Mouse (Mus musculus) limb, embryonic 11.5 days (tissue): Measurements from ENCODE around the gene Chka. TPM values are rescaled to one million over a fixed set of nuclear protein-coding genes. Genes with fewer than 3 reads are reported as not detected.

Source experiments
- ATAC-seq: fragments of 200-750 bp; cut with Nextera tagmentation; 2 replicates; pipeline ENCODE4 v1.8.0; 2017; ENCODE audit warnings: low read depth; ENCODE audit not compliant: insufficient number of reproducible peaks, low FRiP score, low TSS enrichment
- DNase-seq: peaks from one replicate; pipeline ENCODE4 v3.0.0-alpha.2; 2015; ENCODE audit warnings: low spot score
- H3K27ac ChIP-seq: fragments of 300-500 bp; sonication (generic); replicated peaks from 2 replicates; pipeline ENCODE4 v1.5.1; 2014; ENCODE audit warnings: low read depth, mild to moderate bottlenecking, low read length
- H3K27me3 ChIP-seq: fragments of 300-500 bp; sonication (generic); 2 replicates; pipeline ENCODE4 v1.6.1; 2014; ENCODE audit warnings: mild to moderate bottlenecking, low read length, mixed read lengths; ENCODE audit not compliant: control insufficient read depth, insufficient read depth
- H3K36me3 ChIP-seq: fragments of 300-500 bp; sonication (generic); 2 replicates; pipeline ENCODE4 v1.6.1; 2014; ENCODE audit warnings: mild to moderate bottlenecking, low read length, moderate library complexity, mixed read lengths; ENCODE audit not compliant: control insufficient read depth, insufficient read depth
- H3K4me1 ChIP-seq: fragments of 300-500 bp; sonication (generic); 2 replicates; pipeline ENCODE4 v1.6.1; 2014; ENCODE audit warnings: low read length, mixed read lengths; ENCODE audit not compliant: control insufficient read depth, insufficient read depth
- H3K4me2 ChIP-seq: fragments of 300-500 bp; sonication (generic); 2 replicates; pipeline ENCODE4 v1.6.1; 2014; ENCODE audit warnings: low read depth, mild to moderate bottlenecking, moderate library complexity; ENCODE audit not compliant: severe bottlenecking
- H3K4me3 ChIP-seq: fragments of 300-500 bp; sonication (generic); 2 replicates; pipeline ENCODE4 v1.5.1; 2014; ENCODE audit warnings: low read depth, low read length
- H3K9ac ChIP-seq: fragments of 300-500 bp; sonication (generic); 2 replicates; pipeline ENCODE4 v1.6.1; 2014; ENCODE audit warnings: mild to moderate bottlenecking, low read length
- H3K9me3 ChIP-seq: fragments of 300-500 bp; sonication (generic); 2 replicates; pipeline ENCODE4 v1.6.1; 2016; ENCODE audit warnings: low read length; ENCODE audit not compliant: control insufficient read depth
- WGBS: fragments of 180-500 bp; shearing (Covaris S2); extraction: QIAGEN DNeasy Blood & Tissue Kit; methylation state at CpG from one replicate; pipeline ENCODE4 v1.1.7; 2014; 5-methylcytosine and 5-hydroxymethylcytosine counted together
- polyA plus RNA-seq: library from polyadenylated mRNA; unstranded; fragments of >200 nt; fragmentation: Nextera tagmentation; extraction: Ambion mirVana; gene quantifications from 2 replicates; pipeline ENCODE4 v1.2.1, GENCODE M21; 2014

Chka gene
- polyA plus RNA-seq, 1 experiment from 2014 or later: 47.3 TPM

DNA sequence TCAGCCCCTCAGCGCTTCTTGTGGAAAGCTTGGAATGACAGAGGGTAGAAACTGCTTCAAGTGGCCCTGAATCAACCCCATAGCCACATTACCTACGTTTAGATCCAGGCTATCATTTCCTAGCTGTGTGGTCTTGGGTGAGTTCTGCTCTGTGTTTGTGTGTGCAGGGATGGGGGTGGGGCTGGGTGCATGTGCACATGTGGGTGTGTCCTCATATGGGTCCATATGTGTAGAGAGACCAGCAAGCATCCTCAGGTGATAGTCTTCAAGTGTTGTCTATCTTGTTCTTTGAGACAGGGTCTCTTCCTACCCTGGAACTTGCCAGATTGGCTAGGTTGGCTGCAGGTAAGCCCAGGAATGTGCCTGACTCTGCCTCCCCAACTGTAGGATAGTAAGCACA lies 2.3 kb upstream of the Chka start:
- Histone ChIP-seq H3K9ac (no peak overlapping the region), H3K27me3 (no peaks in the 10 kb centered on the region), H3K27ac (no peak overlapping the region), H3K36me3 (no peaks in the 10 kb centered on the region), H3K4me3 (no peak overlapping the region), H3K4me2 (no peak overlapping the region), H3K4me1 (peaks cover 6% of the 10 kb centered on the region; the same call in 1 of the 2 replicates), H3K9me3 (no peaks in the 10 kb centered on the region)
- ATAC-seq (no peak), DNase-seq (no peak)
- WGBS: 82% methylated on average over 2 of the region's 2 CpGs

DNA sequence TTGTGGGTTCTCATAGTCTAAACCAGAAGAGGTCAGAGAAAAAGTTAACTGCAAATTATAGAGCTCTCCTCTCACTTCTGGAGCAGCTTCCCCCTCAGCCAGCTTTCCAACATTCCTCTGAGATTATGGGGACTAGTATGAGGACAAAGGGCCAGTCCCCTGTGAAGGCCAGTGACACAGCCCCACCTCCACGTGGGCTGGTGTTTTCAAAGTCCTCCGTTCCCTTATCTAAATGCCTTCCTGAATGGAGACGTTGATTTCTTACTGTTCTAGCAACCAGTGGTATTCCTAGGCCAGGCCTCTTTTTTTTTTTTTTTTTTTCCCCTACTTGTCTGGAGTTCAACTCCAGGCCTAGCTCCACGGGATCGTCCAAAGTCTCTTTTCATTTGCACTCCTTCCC lies 1.5 kb upstream of the Chka start:
- H3K4me2 ChIP-seq: no peak overlapping the region
- ATAC-seq (no peak), DNase-seq (no peak)

GRCm38 (mm10) chr19:3850847-3851469 lies 615 bp upstream of the Chka start:
- Histone ChIP-seq H3K9ac (no peak overlapping the region; the same call in 1 of the 2 replicates), H3K4me1 (peaks cover 12% of the 10 kb centered on the region), H3K4me2 (peak overlapping the region; percentile 75), H3K27me3 (no peaks in the 10 kb centered on the region), H3K27ac (no peak overlapping the region), H3K36me3 (no peaks in the 10 kb centered on the region), H3K9me3 (no peaks in the 10 kb centered on the region), H3K4me3 (peak overlapping the region; percentile 78)
- 7% methylated on average over 19 of the region's 19 CpGs for WGBS
- no peak for DNase-seq
- peak; percentile 4; the same call in 1 of the 2 replicates for ATAC-seq

More for the DNA sequence above, 1.5 kb upstream of the Chka start:
- Histone ChIP-seq H3K9me3 (no peaks in the 10 kb centered on the region), H3K36me3 (no peaks in the 10 kb centered on the region), H3K4me1 (peaks cover 6% of the 10 kb centered on the region; the same call in 1 of the 2 replicates), H3K4me3 (no peak overlapping the region), H3K9ac (no peak overlapping the region), H3K27me3 (no peaks in the 10 kb centered on the region), H3K27ac (no peak overlapping the region)
- 61% methylated on average over 5 of the region's 5 CpGs for WGBS

DNA sequence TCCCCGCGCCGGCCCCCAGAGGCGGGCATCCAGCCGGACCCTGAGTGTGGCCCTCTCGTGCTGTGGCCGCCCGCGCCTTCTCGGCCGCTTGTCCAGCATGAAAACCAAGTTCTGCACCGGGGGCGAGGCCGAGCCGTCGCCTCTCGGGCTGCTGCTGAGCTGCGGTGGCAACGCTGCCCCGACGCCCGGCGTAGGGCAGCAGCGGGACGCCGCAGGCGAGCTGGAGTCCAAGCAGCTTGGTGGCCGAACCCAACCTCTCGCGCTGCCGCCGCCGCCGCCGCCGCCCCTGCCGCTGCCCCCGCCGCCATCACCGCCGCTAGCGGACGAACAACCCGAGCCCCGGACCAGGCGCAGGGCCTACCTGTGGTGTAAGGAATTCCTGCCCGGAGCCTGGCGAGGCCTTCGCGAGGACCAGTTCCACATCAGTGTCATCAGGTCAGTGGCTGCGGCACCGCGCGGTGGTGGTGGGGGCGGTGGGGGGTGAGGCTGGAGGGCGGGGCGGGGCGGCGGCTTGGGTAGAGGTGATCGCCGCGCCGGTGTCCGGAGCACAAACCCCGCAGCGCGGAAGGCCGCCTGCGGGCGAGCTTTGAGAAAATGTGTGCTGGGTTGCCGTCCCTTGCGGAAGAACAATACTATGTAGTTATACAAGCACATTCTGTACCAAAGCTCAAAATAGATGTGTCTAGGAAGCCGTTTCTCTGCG lies 557 bp downstream of the Chka start:
- Histone ChIP-seq H3K36me3 (no peaks in the 10 kb centered on the region), H3K4me2 (peak overlapping the region; percentile 75), H3K9ac (peak overlapping the region; percentile 88), H3K4me1 (peaks cover 12% of the 10 kb centered on the region), H3K27ac (peak overlapping the region; percentile 93), H3K9me3 (no peaks in the 10 kb centered on the region), H3K27me3 (no peaks in the 10 kb centered on the region), H3K4me3 (peak overlapping the region; percentile 78)
- ATAC-seq (0 out of 2 replicates have a peak, but pooled peaks have one; percentile 2), DNase-seq (peak; percentile 79)
- under 1% methylated on average over 71 of the region's 74 CpGs for WGBS

DNA sequence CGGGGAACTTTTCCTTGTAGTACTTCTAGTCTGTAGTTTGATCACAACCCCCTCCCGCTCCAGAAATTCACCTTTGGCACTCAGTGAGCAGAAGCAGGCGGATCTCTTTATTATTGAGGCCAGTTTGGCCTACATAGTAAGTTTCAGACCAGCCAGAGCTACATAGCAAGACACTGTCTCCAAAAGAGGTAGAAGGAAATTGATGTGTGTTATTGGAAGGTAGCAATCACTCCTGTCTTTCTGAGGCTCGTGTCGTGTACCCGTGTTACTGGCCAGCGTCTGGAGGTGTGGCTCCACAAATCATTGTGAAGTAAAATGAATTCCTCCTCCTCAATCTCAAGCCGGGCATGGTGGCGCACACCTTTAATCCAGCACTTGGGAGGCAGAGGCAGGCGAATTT lies 1.5 kb downstream of the Chka start:
- H3K36me3 ChIP-seq: no peaks in the 10 kb centered on the region
- peak overlapping the region; percentile 75; the same call in 1 of the 2 replicates for H3K4me2 ChIP-seq
- no peaks in the 10 kb centered on the region for H3K9me3 ChIP-seq
- no peak for DNase-seq
- no peak for ATAC-seq
- no peaks in the 10 kb centered on the region for H3K27me3 ChIP-seq
- H3K9ac ChIP-seq: no peak overlapping the region
- 0 out of 2 replicates have a peak overlapping the region, but pooled peaks have one; percentile 15 for H3K4me3 ChIP-seq
- H3K4me1 ChIP-seq: peaks cover 12% of the 10 kb centered on the region
- WGBS: 89% methylated on average over 10 of the region's 10 CpGs
- no peak overlapping the region for H3K27ac ChIP-seq

DNA sequence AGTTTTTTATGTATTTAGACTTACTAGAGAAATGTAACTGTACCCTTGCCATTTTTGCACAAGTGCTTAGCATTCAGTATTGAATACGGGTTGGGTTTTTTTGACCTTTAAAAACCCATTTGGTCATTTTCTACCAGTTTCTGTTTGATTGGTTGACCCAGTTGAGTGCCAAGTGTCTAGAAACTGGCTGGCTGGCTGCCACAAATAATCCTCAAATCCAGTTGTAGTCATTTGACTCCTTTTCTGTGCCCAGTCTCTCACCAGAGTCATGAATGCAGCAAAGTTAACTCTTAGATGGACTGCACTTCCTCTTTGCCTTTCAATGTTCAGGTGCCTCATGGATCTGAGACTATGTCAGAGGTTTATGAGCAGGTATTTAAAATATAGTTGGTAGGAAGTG lies 2.3 kb downstream of the Chka start:
- no peaks in the 10 kb centered on the region for H3K27me3 ChIP-seq
- H3K4me3 ChIP-seq: no peak overlapping the region
- no peak overlapping the region for H3K4me2 ChIP-seq
- H3K9ac ChIP-seq: no peak overlapping the region
- DNase-seq (no peak), ATAC-seq (no peak)
- no peak overlapping the region for H3K27ac ChIP-seq
- H3K4me1 ChIP-seq: peaks cover 12% of the 10 kb centered on the region
- 94% methylated on average over 1 of the region's 1 CpGs for WGBS
- no peaks in the 10 kb centered on the region for H3K9me3 ChIP-seq
- H3K36me3 ChIP-seq: no peaks in the 10 kb centered on the region

DNA sequence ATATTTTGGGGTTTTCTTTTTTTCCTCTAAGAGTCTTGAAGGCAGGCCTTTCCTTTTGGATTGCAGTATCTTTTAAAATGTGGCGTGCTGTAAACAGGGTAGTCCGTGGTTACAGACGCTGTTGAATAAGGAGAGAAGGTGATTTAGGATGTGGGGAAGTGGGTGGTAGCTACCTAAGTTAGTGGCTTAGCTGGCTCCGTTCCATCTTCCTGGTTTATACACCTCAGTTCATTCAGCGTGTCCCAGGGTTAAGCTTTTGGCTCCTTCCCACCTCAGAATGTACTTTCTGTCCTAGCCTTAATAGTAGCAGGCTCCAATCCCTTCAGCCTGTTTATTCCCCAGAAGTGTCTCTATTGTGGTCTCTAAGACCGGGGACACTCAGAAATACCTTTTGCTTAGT lies 3.5 kb downstream of the Chka start:
- H3K4me1 ChIP-seq: peaks cover 12% of the 10 kb centered on the region
- H3K4me3 ChIP-seq: no peak overlapping the region
- no peaks in the 10 kb centered on the region for H3K27me3 ChIP-seq
- ATAC-seq (no peak), DNase-seq (no peak)
- H3K27ac ChIP-seq: no peak overlapping the region
- 71% methylated on average over 6 of the region's 6 CpGs for WGBS
- H3K9ac ChIP-seq: no peak overlapping the region
- H3K4me2 ChIP-seq: no peak overlapping the region
- H3K36me3 ChIP-seq: no peaks in the 10 kb centered on the region
- H3K9me3 ChIP-seq: no peaks in the 10 kb centered on the region

GRCm38 (mm10) chr19:3855601-3856000 lies 4.0 kb downstream of the Chka start:
- Histone ChIP-seq H3K36me3 (no peaks in the 10 kb centered on the region), H3K27me3 (no peaks in the 10 kb centered on the region), H3K4me2 (peak overlapping the region; percentile 20; the same call in 1 of the 2 replicates), H3K27ac (no peak overlapping the region), H3K9me3 (no peaks in the 10 kb centered on the region), H3K4me3 (no peak overlapping the region), H3K9ac (no peak overlapping the region), H3K4me1 (peaks cover 12% of the 10 kb centered on the region)
- ATAC-seq (no peak), DNase-seq (peak; percentile 38)
- WGBS: 16% methylated on average over 4 of the region's 4 CpGs
